ENCODE assay signal across 13 mouse cellular contexts in genomic region chr4:131821161-131821731, GRCm38 (mm10). TPM values are rescaled to one million over a fixed set of nuclear protein-coding genes. Genes with fewer than 3 reads are reported as not detected.
A peak's percentile ranks its signal among the peaks of the same experiment; 100 is the strongest.
DNase-seq lines count a peak whose midpoint lies in the region; ATAC-seq and TF ChIP-seq lines count a peak whose summit lies in the region.
"Had no signal": no experiment of that assay in that cellular context is flagged by ENCODE, and none has a peak within 500 bp of the region (broad histone marks: within the 10 kb centered on the region; RNA-seq: fewer than 3 reads in every experiment).

No protein-coding gene starts in this region.

- peaks cover 66% of the 10 kb centered on the region for H3K27me3 ChIP-seq in E14TG2a.4 (ENCODE audit: insufficient read depth, low read length)
- H3K27me3 ChIP-seq in embryonic facial prominence, embryonic 11.5 days (ENCODE audit: control insufficient read depth, insufficient read depth, low read length): no peaks in the 10 kb centered on the region
- peaks cover 12% of the 10 kb centered on the region; the same call in 1 of the 2 replicates for H3K27me3 ChIP-seq in hindbrain, embryonic 10.5 days (ENCODE audit: insufficient read depth, poor library complexity, severe bottlenecking)
- 0 out of 2 replicates have a peak, but pooled peaks cover 4% of the 10 kb centered on the region for H3K27me3 ChIP-seq in midbrain, embryonic 14.5 days (ENCODE audit: control insufficient read depth, insufficient read depth, low read length)
- peaks cover 30% of the 10 kb centered on the region for H3K27me3 ChIP-seq in heart, embryonic 11.5 days (ENCODE audit: control insufficient read depth, insufficient read depth, low read length)
- H3K27me3 ChIP-seq in cerebellum, adult 2 months (ENCODE audit: control insufficient read depth, insufficient read depth, low read length): no peaks in the 10 kb centered on the region

- ATAC-seq in embryonic facial prominence, embryonic 11.5 days (replicated peaks; ENCODE audit: insufficient number of reproducible peaks, low FRiP score, low TSS enrichment, low read depth): no peak
- ATAC-seq in midbrain, embryonic 14.5 days (ENCODE audit: low FRiP score, low TSS enrichment): peak; percentile 31; the same call in 1 of the 2 replicates
- ATAC-seq in heart, embryonic 11.5 days (replicated peaks; ENCODE audit: insufficient number of reproducible peaks, low FRiP score, low TSS enrichment): no peak
- ATAC-seq: activated CD4-positive, CD25-positive, alpha-beta regulatory T cell, adult 4 months had no signal

- H3K4me2 ChIP-seq in embryonic facial prominence, embryonic 11.5 days (ENCODE audit: low read depth, low read length): no peak overlapping the region
- H3K4me2 ChIP-seq in midbrain, embryonic 14.5 days (ENCODE audit: low read length): peak overlapping the region; percentile 28
- no peak overlapping the region for H3K4me2 ChIP-seq in heart, embryonic 11.5 days

- TF ChIP-seq CTCF in E14TG2a.4 (conservative IDR thresholded peaks at IDR 0.05; ENCODE audit: low read length): no peak
- TF ChIP-seq CTCF in cerebellum, adult 2 months (IDR thresholded peaks at IDR 0.05; ENCODE audit: borderline replicate concordance, insufficient read depth, low read depth, low read length): no peak

- no peak for TF ChIP-seq POLR2A in cerebellum, adult 2 months (IDR thresholded peaks at IDR 0.05; ENCODE audit: borderline replicate concordance, insufficient read depth, low read length)

- no peak overlapping the region for H3K9ac ChIP-seq in embryonic facial prominence, embryonic 11.5 days (replicated peaks; ENCODE audit: low read length)
- H3K9ac ChIP-seq in midbrain, embryonic 14.5 days (replicated peaks; ENCODE audit: low read length): no peak overlapping the region
- no peak overlapping the region for H3K9ac ChIP-seq in heart, embryonic 11.5 days (ENCODE audit: low read depth, low read length)

- no peaks in the 10 kb centered on the region for H3K36me3 ChIP-seq in E14TG2a.4 (ENCODE audit: insufficient read depth, low read length)
- H3K36me3 ChIP-seq in embryonic facial prominence, embryonic 11.5 days (replicated peaks; ENCODE audit: control insufficient read depth, insufficient read depth, low read depth, low read length): no peaks in the 10 kb centered on the region
- H3K36me3 ChIP-seq in hindbrain, embryonic 10.5 days: peaks cover 17% of the 10 kb centered on the region
- no peaks in the 10 kb centered on the region for H3K36me3 ChIP-seq in midbrain, embryonic 14.5 days (ENCODE audit: control insufficient read depth, insufficient read depth, low read length)
- no peaks in the 10 kb centered on the region for H3K36me3 ChIP-seq in heart, embryonic 11.5 days (ENCODE audit: control insufficient read depth, insufficient read depth, low read length)

- peak; percentile 17 for DNase-seq in embryonic facial prominence, embryonic 11.5 days (ENCODE audit: low spot score)
- DNase-seq in hindbrain, embryonic 10.5 days (ENCODE audit: low spot score): peak; percentile 43
- peak; percentile 74 for DNase-seq in midbrain, embryonic 14.5 days
- no peak for DNase-seq in kidney, postnatal 14 days
- DNase-seq in thymus, postnatal 0 days (ENCODE audit: low spot score): no peak
- no peak for DNase-seq in cerebellum, adult 2 months
- DNase-seq: cerebellum, adult 11-12 months; heart, postnatal 10 days; kidney, postnatal 36 days had no signal

- H3K4me3 ChIP-seq in E14TG2a.4 (replicated peaks; ENCODE audit: low read length): peak overlapping the region; percentile 20; the same call in 1 of the 2 replicates
- H3K4me3 ChIP-seq in embryonic facial prominence, embryonic 11.5 days (ENCODE audit: low read depth, low read length): no peak overlapping the region
- no peak overlapping the region; the same call in 1 of the 2 replicates for H3K4me3 ChIP-seq in hindbrain, embryonic 10.5 days
- no peak overlapping the region for H3K4me3 ChIP-seq in midbrain, embryonic 14.5 days (replicated peaks; ENCODE audit: low read depth, low read length)
- no peak overlapping the region for H3K4me3 ChIP-seq in heart, embryonic 11.5 days (ENCODE audit: low read depth, low read length)
- no peak overlapping the region for H3K4me3 ChIP-seq in cerebellum, adult 2 months (replicated peaks; ENCODE audit: insufficient read depth, low read depth, low read length)
- H3K4me3 ChIP-seq: megakaryocyte, embryonic 14.5 days had no signal

- 35% methylated on average over 16 of the region's 16 CpGs for WGBS in embryonic facial prominence, embryonic 11.5 days
- WGBS in hindbrain, embryonic 10.5 days: 33% methylated on average over 16 of the region's 16 CpGs
- 7% methylated on average over 16 of the region's 16 CpGs for WGBS in midbrain, embryonic 14.5 days
- 41% methylated on average over 16 of the region's 16 CpGs for WGBS in heart, embryonic 11.5 days (ENCODE audit: insufficient replicate concordance)
- WGBS in cerebellum, adult 2 months: 60% methylated on average over 16 of the region's 16 CpGs

- no peaks in the 10 kb centered on the region for H3K9me3 ChIP-seq in E14TG2a.4 (ENCODE audit: low read length)
- no peaks in the 10 kb centered on the region for H3K9me3 ChIP-seq in embryonic facial prominence, embryonic 11.5 days (replicated peaks; ENCODE audit: control insufficient read depth, low read length)
- no peaks in the 10 kb centered on the region for H3K9me3 ChIP-seq in hindbrain, embryonic 10.5 days
- no peaks in the 10 kb centered on the region for H3K9me3 ChIP-seq in midbrain, embryonic 14.5 days (ENCODE audit: control insufficient read depth, low read length)
- H3K9me3 ChIP-seq in heart, embryonic 11.5 days (replicated peaks; ENCODE audit: control insufficient read depth, low read length): no peaks in the 10 kb centered on the region
- H3K9me3 ChIP-seq: megakaryocyte, embryonic 14.5 days had no signal

- peaks cover 72% of the 10 kb centered on the region for H3K4me1 ChIP-seq in E14TG2a.4 (replicated peaks; ENCODE audit: low read depth, low read length)
- H3K4me1 ChIP-seq in embryonic facial prominence, embryonic 11.5 days (ENCODE audit: control insufficient read depth, insufficient read depth, low read length): no peaks in the 10 kb centered on the region
- peaks cover 48% of the 10 kb centered on the region for H3K4me1 ChIP-seq in hindbrain, embryonic 10.5 days (replicated peaks)
- peaks cover 13% of the 10 kb centered on the region for H3K4me1 ChIP-seq in midbrain, embryonic 14.5 days (ENCODE audit: control insufficient read depth, insufficient read depth, low read length)
- H3K4me1 ChIP-seq in heart, embryonic 11.5 days (ENCODE audit: control insufficient read depth, insufficient read depth, low read length): no peaks in the 10 kb centered on the region
- peaks cover 9% of the 10 kb centered on the region; the same call in 1 of the 2 replicates for H3K4me1 ChIP-seq in cerebellum, adult 2 months (ENCODE audit: control insufficient read depth, insufficient read depth, low read length)
- H3K4me1 ChIP-seq: megakaryocyte, embryonic 14.5 days had no signal

- no peak overlapping the region for H3K27ac ChIP-seq in embryonic facial prominence, embryonic 11.5 days (replicated peaks; ENCODE audit: low read depth, low read length)
- H3K27ac ChIP-seq in hindbrain, embryonic 10.5 days: peak overlapping the region; percentile 68
- peak overlapping the region; percentile 37; the same call in 1 of the 2 replicates for H3K27ac ChIP-seq in midbrain, embryonic 14.5 days (replicated peaks; ENCODE audit: low read depth, low read length)
- no peak overlapping the region for H3K27ac ChIP-seq in heart, embryonic 11.5 days (ENCODE audit: low read depth, low read length)
- no peak overlapping the region for H3K27ac ChIP-seq in cerebellum, adult 2 months (ENCODE audit: insufficient read depth, low read length)

RNA-seq across cellular contexts. Expression of gene Ptpru, which starts 16.8 kb away (rescaled TPM):
- 17.2 and 19.6 TPM in 2 replicates for polyA plus RNA-seq in embryonic facial prominence, embryonic 11.5 days (2014; fragmentation: Nextera tagmentation; extraction: Ambion mirVana)
- polyA plus RNA-seq in hindbrain, embryonic 10.5 days (2016; fragmentation: Nextera tagmentation; extraction: Ambion mirVana): 17.0 and 17.2 TPM in 2 replicates
- 18.0 and 20.8 TPM in 2 replicates for polyA plus RNA-seq in midbrain, embryonic 14.5 days (2014; fragmentation: Nextera tagmentation; extraction: Ambion mirVana)
- 2.2 and 2.8 TPM in 2 replicates for polyA plus RNA-seq in heart, embryonic 11.5 days (2014; fragmentation: Nextera tagmentation; extraction: Ambion mirVana)
- polyA plus RNA-seq in thymus, postnatal 0 days (2015; fragmentation: Nextera tagmentation; extraction: Ambion mirVana): 0.27 and 0.74 TPM in 2 replicates
- polyA plus RNA-seq in cerebellum, adult 2 months (2012; rRNA removed): 46.1 and 47.3 TPM in 2 replicates

RNA-seq across cellular contexts. Expression of gene Mecr, which starts 22.0 kb away (rescaled TPM):
- polyA plus RNA-seq in embryonic facial prominence, embryonic 11.5 days (2014; fragmentation: Nextera tagmentation; extraction: Ambion mirVana): 39.9 and 42.5 TPM in 2 replicates
- 47.0 and 58.6 TPM in 2 replicates for polyA plus RNA-seq in hindbrain, embryonic 10.5 days (2016; fragmentation: Nextera tagmentation; extraction: Ambion mirVana)
- 29.9 and 30.8 TPM in 2 replicates for polyA plus RNA-seq in midbrain, embryonic 14.5 days (2014; fragmentation: Nextera tagmentation; extraction: Ambion mirVana)
- 35.9 and 39.3 TPM in 2 replicates for polyA plus RNA-seq in heart, embryonic 11.5 days (2014; fragmentation: Nextera tagmentation; extraction: Ambion mirVana)
- polyA plus RNA-seq in thymus, postnatal 0 days (2015; fragmentation: Nextera tagmentation; extraction: Ambion mirVana): 36.9 and 40.5 TPM in 2 replicates
- 41.0 and 43.8 TPM in 2 replicates for polyA plus RNA-seq in cerebellum, adult 2 months (2012; rRNA removed)

RNA-seq across cellular contexts. Expression of gene Srsf4, which starts 52.2 kb away (rescaled TPM):
- 119 and 131 TPM in 2 replicates for polyA plus RNA-seq in embryonic facial prominence, embryonic 11.5 days (2014; fragmentation: Nextera tagmentation; extraction: Ambion mirVana)
- 139 and 141 TPM in 2 replicates for polyA plus RNA-seq in hindbrain, embryonic 10.5 days (2016; fragmentation: Nextera tagmentation; extraction: Ambion mirVana)
- 91.8 and 121 TPM in 2 replicates for polyA plus RNA-seq in midbrain, embryonic 14.5 days (2014; fragmentation: Nextera tagmentation; extraction: Ambion mirVana)
- 67.9 and 76.7 TPM in 2 replicates for polyA plus RNA-seq in heart, embryonic 11.5 days (2014; fragmentation: Nextera tagmentation; extraction: Ambion mirVana)
- polyA plus RNA-seq in thymus, postnatal 0 days (2015; fragmentation: Nextera tagmentation; extraction: Ambion mirVana): 119 and 123 TPM in 2 replicates
- 77.6 and 81.9 TPM in 2 replicates for polyA plus RNA-seq in cerebellum, adult 2 months (2012; rRNA removed)

Comparison
In these comparisons a context has a peak if more than half of its experiments do, and no peak if none do; other contexts are left out.
1. DNase-seq: peak in embryonic facial prominence, embryonic 11.5 days (single experiment), hindbrain, embryonic 10.5 days (single experiment) and midbrain, embryonic 14.5 days (single experiment); none in kidney, postnatal 14 days (single experiment), thymus, postnatal 0 days (single experiment) and cerebellum, adult 2 months (0 of 2).
2. H3K27ac ChIP-seq: peak in hindbrain, embryonic 10.5 days (single experiment) and midbrain, embryonic 14.5 days (single experiment); none in embryonic facial prominence, embryonic 11.5 days (single experiment), heart, embryonic 11.5 days (single experiment) and cerebellum, adult 2 months (single experiment).